Mouse (Mus musculus) lung, postnatal 36 days (tissue): ENCODE results near the gene Cntnap2.
"Not testable (repeated sequence)": the region's sequence is repeated elsewhere in the genome, so short reads cannot be mapped to it uniquely, and the experiment has no call there.

Experiments
- DNase-seq: peaks from one replicate; pipeline ENCODE4 v3.0.0; 2022; ENCODE audit warnings: mixed read lengths

The Cntnap2 gene

GRCm38 (mm10) chr6:46362156-46362555, 1303.0 kb downstream of the Cntnap2 start:
- peak; percentile 28 for DNase-seq

GRCm38 (mm10) chr6:46398725-46399589, 1339.8 kb downstream of the Cntnap2 start:
- no peak for DNase-seq

GRCm38 (mm10) chr6:46414154-46414553, 1355.0 kb downstream of the Cntnap2 start:
- no peak for DNase-seq

GRCm38 (mm10) chr6:46414562-46414961, 1355.4 kb downstream of the Cntnap2 start:
- no peak for DNase-seq

- DNase-seq, result no peak
Measured at GRCm38 (mm10) chr6:46419827-46420226, 1360.7 kb downstream of the Cntnap2 start.

- no peak for DNase-seq
Measured at GRCm38 (mm10) chr6:46420349-46420748, 1361.2 kb downstream of the Cntnap2 start.

GRCm38 (mm10) chr6:46428231-46428630, 1369.1 kb downstream of the Cntnap2 start:
- no peak for DNase-seq

GRCm38 (mm10) chr6:46450917-46451638, 1391.9 kb downstream of the Cntnap2 start:
- no peak for DNase-seq

GRCm38 (mm10) chr6:46472683-46473082, 1413.5 kb downstream of the Cntnap2 start:
- no peak for DNase-seq

GRCm38 (mm10) chr6:46484392-46484791, 1425.2 kb downstream of the Cntnap2 start:
- no peak for DNase-seq

- no peak for DNase-seq
Measured at GRCm38 (mm10) chr6:46502786-46503185, 1443.6 kb downstream of the Cntnap2 start.

- no peak for DNase-seq
Measured at GRCm38 (mm10) chr6:46512841-46513240, 1453.7 kb downstream of the Cntnap2 start.

- not testable (repeated sequence) for DNase-seq
Measured at GRCm38 (mm10) chr6:46537586-46537985, 1478.4 kb downstream of the Cntnap2 start.

- no peak for DNase-seq
Measured at GRCm38 (mm10) chr6:46563470-46563869, 1504.3 kb downstream of the Cntnap2 start.

GRCm38 (mm10) chr6:46575055-46575454, 1515.9 kb downstream of the Cntnap2 start:
- no peak for DNase-seq

- DNase-seq, result no peak
Measured at GRCm38 (mm10) chr6:46612365-46612764, 1553.2 kb downstream of the Cntnap2 start.

GRCm38 (mm10) chr6:46612872-46613271, 1553.7 kb downstream of the Cntnap2 start:
- no peak for DNase-seq

GRCm38 (mm10) chr6:46669018-46669417, 1609.9 kb downstream of the Cntnap2 start:
- DNase-seq, result no peak

- DNase-seq, result no peak
Measured at GRCm38 (mm10) chr6:46675081-46675480, 1615.9 kb downstream of the Cntnap2 start.

GRCm38 (mm10) chr6:46675621-46676020, 1616.5 kb downstream of the Cntnap2 start:
- no peak for DNase-seq

GRCm38 (mm10) chr6:46696187-46696586, 1637.0 kb downstream of the Cntnap2 start:
- DNase-seq, result no peak

GRCm38 (mm10) chr6:46699343-46699742, 1640.2 kb downstream of the Cntnap2 start:
- DNase-seq, result no peak

- DNase-seq, result no peak
Measured at GRCm38 (mm10) chr6:46704293-46705170, 1645.4 kb downstream of the Cntnap2 start.
